Mouse (Mus musculus) stomach, postnatal 0 days (tissue): ENCODE results near the gene Eif3i. TPM values are rescaled to one million over a fixed set of nuclear protein-coding genes. Genes with fewer than 3 reads are reported as not detected.

ENCODE experiments used
- ATAC-seq: fragments of 200-750 bp; cut with Nextera tagmentation; 2 replicates; pipeline ENCODE4 v1.8.0; 2017; ENCODE audit not compliant: low FRiP score, low TSS enrichment
- DNase-seq: peaks from one replicate; pipeline ENCODE4 v3.0.0-alpha.2; 2016; ENCODE audit warnings: low spot score
- H3K27ac ChIP-seq: fragments of 300-500 bp; sonication (generic); replicated peaks from 2 replicates; pipeline ENCODE4 v1.5.1; 2014; ENCODE audit warnings: mild to moderate bottlenecking, control low read depth
- H3K27me3 ChIP-seq: fragments of 300-500 bp; sonication (generic); 2 replicates; pipeline ENCODE4 v1.6.1; 2014; ENCODE audit warnings: low read length; ENCODE audit not compliant: control insufficient read depth, insufficient read depth
- H3K36me3 ChIP-seq: fragments of 300-500 bp; sonication (generic); 2 replicates; pipeline ENCODE4 v1.6.1; 2014; ENCODE audit warnings: low read length, mixed read lengths; ENCODE audit not compliant: control insufficient read depth, insufficient read depth
- H3K4me1 ChIP-seq: fragments of 300-500 bp; sonication (generic); replicated peaks from 2 replicates; pipeline ENCODE4 v1.6.1; 2014; ENCODE audit warnings: antibody characterized with exemption; ENCODE audit not compliant: control insufficient read depth, insufficient read depth
- H3K4me2 ChIP-seq: fragments of 300-500 bp; sonication (generic); replicated peaks from 2 replicates; pipeline ENCODE4 v1.6.1; 2014; ENCODE audit warnings: low read depth, mild to moderate bottlenecking, control low read depth, moderate library complexity
- H3K4me3 ChIP-seq: fragments of 300-500 bp; sonication (generic); 2 replicates; pipeline ENCODE4 v1.5.1; 2014; ENCODE audit warnings: low read depth, low read length, control low read depth
- H3K9ac ChIP-seq: fragments of 300-500 bp; sonication (generic); 2 replicates; pipeline ENCODE4 v1.6.1; 2014; ENCODE audit warnings: mild to moderate bottlenecking, low read length, control low read depth, mixed read lengths
- H3K9me3 ChIP-seq: fragments of 300-500 bp; sonication (generic); 2 replicates; pipeline ENCODE4 v1.6.1; 2016; ENCODE audit warnings: low read length; ENCODE audit not compliant: control insufficient read depth
- CTCF ChIP-seq: IDR thresholded peaks from 2 replicates; pipeline ENCODE4 v1.5.1; 2016; ENCODE audit warnings: antibody characterized with exemption, low read depth, mild to moderate bottlenecking, moderate library complexity
- EP300 ChIP-seq: optimal IDR thresholded peaks from 2 replicates; pipeline ENCODE3; 2016; ENCODE audit warnings: antibody characterized with exemption
- WGBS: fragments of 180-500 bp; shearing (Covaris S2); extraction: QIAGEN DNeasy Blood & Tissue Kit; methylation state at CpG from one replicate; pipeline ENCODE4 v1.1.7; 2014; 5-methylcytosine and 5-hydroxymethylcytosine counted together
- polyA plus RNA-seq: library from polyadenylated mRNA; unstranded; fragments of >200 nt; fragmentation: Nextera tagmentation; extraction: Ambion mirVana; gene quantifications from 2 replicates; pipeline ENCODE4 v1.2.1, GENCODE M21; 2015

The Eif3i gene
- polyA plus RNA-seq, 1 experiment from 2014 or later = 230 TPM

DNA sequence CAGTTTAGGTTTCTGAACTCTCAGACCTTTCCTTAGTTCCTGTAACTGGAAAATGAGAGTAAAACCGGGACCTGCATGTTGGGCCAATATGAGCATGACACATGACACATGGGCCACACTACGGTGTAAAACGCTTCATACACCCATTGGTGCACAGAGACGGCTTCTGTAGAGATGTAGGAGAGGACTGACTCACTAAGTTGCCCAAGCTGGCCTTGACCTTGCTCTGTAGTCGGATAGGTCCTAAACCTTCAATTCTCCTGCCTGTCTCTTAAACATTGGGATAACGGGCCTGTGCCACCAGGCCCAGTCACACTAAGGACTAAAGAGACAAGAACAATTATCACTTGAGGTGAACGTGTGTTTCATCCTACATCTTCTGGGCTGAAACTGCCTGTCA, 32.1 kb downstream of the Eif3i start:
- Histone ChIP-seq H3K9ac (no peak overlapping the region), H3K36me3 (no peaks in the 10 kb centered on the region), H3K27ac (no peak overlapping the region), H3K4me2 (no peak overlapping the region), H3K4me3 (no peak overlapping the region), H3K4me1 (no peaks in the 10 kb centered on the region), H3K27me3 (no peaks in the 10 kb centered on the region), H3K9me3 (no peaks in the 10 kb centered on the region)
- no peak for TF ChIP-seq EP300
- no peak for TF ChIP-seq CTCF
- 92% methylated on average over 7 of the region's 7 CpGs for WGBS
- DNase-seq = no peak
- no peak for ATAC-seq

DNA sequence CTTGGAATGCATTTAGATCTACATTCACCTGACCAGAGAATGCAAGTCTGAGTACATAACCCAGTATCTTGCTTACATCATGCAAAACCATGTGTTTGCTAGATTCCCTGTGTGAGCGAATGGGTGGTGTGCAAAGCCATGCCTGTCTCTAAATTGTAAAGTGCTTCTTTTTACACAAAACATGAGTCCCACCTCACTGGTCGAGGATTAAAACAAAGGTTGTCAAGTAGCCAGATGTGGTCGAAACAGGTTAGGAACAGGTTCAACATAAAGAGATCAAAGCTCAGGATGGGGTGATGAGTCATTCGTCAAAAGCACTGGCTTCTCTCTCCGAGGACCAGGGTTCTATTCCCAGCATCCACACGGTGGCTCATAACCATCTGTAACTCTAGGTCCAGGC, 35.3 kb downstream of the Eif3i start:
- no peaks in the 10 kb centered on the region for H3K4me1 ChIP-seq
- TF ChIP-seq CTCF = no peak
- TF ChIP-seq EP300 = no peak
- H3K27ac ChIP-seq = no peak overlapping the region
- DNase-seq = no peak
- no peak overlapping the region for H3K9ac ChIP-seq
- no peaks in the 10 kb centered on the region for H3K9me3 ChIP-seq
- H3K36me3 ChIP-seq = no peaks in the 10 kb centered on the region
- no peak overlapping the region for H3K4me2 ChIP-seq
- no peaks in the 10 kb centered on the region for H3K27me3 ChIP-seq
- no peak overlapping the region for H3K4me3 ChIP-seq
- ATAC-seq = no peak
- 74% methylated on average over 6 of the region's 6 CpGs for WGBS

- Histone ChIP-seq H3K4me3 (no peak overlapping the region), H3K27me3 (no peaks in the 10 kb centered on the region), H3K9me3 (no peaks in the 10 kb centered on the region), H3K4me2 (no peak overlapping the region), H3K36me3 (no peaks in the 10 kb centered on the region), H3K27ac (no peak overlapping the region), H3K9ac (no peak overlapping the region), H3K4me1 (no peaks in the 10 kb centered on the region)
- ATAC-seq = peak; percentile 84
- peak; percentile 61 for DNase-seq
- TF ChIP-seq CTCF = no peak
- TF ChIP-seq EP300 = no peak
- 21% methylated on average over 8 of the region's 8 CpGs for WGBS
Measured at GRCm38 (mm10) chr4:129563718-129564117, 36.7 kb downstream of the Eif3i start.

- DNase-seq (no peak), ATAC-seq (no peak)
- no peak overlapping the region for H3K9ac ChIP-seq
- no peak overlapping the region for H3K4me3 ChIP-seq
- no peaks in the 10 kb centered on the region for H3K4me1 ChIP-seq
- H3K9me3 ChIP-seq = no peaks in the 10 kb centered on the region
- H3K27ac ChIP-seq = no peak overlapping the region
- TF ChIP-seq CTCF (no peak), EP300 (no peak)
- 73% methylated on average over 5 of the region's 5 CpGs for WGBS
- no peaks in the 10 kb centered on the region for H3K27me3 ChIP-seq
- H3K36me3 ChIP-seq = no peaks in the 10 kb centered on the region
- no peak overlapping the region for H3K4me2 ChIP-seq
Measured at GRCm38 (mm10) chr4:129561184-129561583, 39.3 kb downstream of the Eif3i start.

- no peak for ATAC-seq
- H3K4me2 ChIP-seq = no peak overlapping the region
- no peak overlapping the region for H3K27ac ChIP-seq
- H3K9me3 ChIP-seq = no peaks in the 10 kb centered on the region
- no peak overlapping the region for H3K4me3 ChIP-seq
- WGBS = 85% methylated on average over 12 of the region's 12 CpGs
- H3K4me1 ChIP-seq = no peaks in the 10 kb centered on the region; the same call in 1 of the 2 replicates
- TF ChIP-seq CTCF (no peak), EP300 (no peak)
- H3K27me3 ChIP-seq = no peaks in the 10 kb centered on the region
- H3K36me3 ChIP-seq = no peaks in the 10 kb centered on the region
- no peak overlapping the region for H3K9ac ChIP-seq
- no peak for DNase-seq
Measured at GRCm38 (mm10) chr4:129558321-129558955, 42.0 kb downstream of the Eif3i start.

DNA sequence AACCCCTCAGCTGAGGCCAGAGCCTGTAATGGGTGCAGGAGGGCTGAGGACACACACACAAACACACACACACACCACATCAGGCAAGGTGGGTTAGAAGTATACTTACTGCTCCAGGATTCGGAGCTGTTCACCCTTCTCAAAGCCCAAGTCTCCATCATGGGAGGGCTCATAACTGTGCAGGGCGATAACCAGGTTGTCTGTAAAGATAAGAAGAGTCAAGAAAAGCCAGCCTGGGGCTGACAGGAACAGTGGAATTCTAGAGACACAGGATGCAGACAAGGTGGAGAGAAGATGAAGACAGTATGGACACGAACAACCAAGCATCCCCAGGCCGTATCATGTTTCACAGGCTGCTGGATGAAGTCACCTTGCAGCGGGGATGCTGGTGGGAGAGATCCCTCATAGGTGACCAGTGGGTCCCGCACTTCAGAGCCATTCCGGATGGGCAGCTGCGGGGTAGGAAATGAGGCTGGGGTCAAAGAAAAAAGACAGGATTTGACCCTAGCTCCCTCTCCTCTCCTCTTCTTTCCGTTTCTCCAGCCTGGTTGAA, 43.1 kb downstream of the Eif3i start:
- no peak for ATAC-seq
- TF ChIP-seq EP300 (no peak), CTCF (no peak)
- 76% methylated on average over 9 of the region's 9 CpGs for WGBS
- Histone ChIP-seq H3K36me3 (no peaks in the 10 kb centered on the region), H3K9me3 (no peaks in the 10 kb centered on the region), H3K4me3 (no peak overlapping the region; the same call in 1 of the 2 replicates), H3K27me3 (no peaks in the 10 kb centered on the region), H3K4me2 (peak overlapping the region; percentile 64; the same call in 1 of the 2 replicates), H3K27ac (peak overlapping the region; percentile 71), H3K9ac (peak overlapping the region; percentile 59), H3K4me1 (no peaks in the 10 kb centered on the region; the same call in 1 of the 2 replicates)
- no peak for DNase-seq
